Mouse (Mus musculus): ENCODE data around the gene Adam12.

GRCm38 (mm10) chr7:134052486-134052885 is 179.5 kb downstream of the Adam12 start:
- TF ChIP-seq POLR2A (IDR thresholded peaks at IDR 0.05; ENCODE audit: insufficient read depth, low read depth, low read length) (no peak), CTCF (IDR thresholded peaks at IDR 0.05) (no peak), EP300 (IDR thresholded peaks at IDR 0.05; ENCODE audit: insufficient read depth, low read depth, low read length) (no peak)

All from heart, adult 2 months (tissue).